In the genomic region with DNA sequence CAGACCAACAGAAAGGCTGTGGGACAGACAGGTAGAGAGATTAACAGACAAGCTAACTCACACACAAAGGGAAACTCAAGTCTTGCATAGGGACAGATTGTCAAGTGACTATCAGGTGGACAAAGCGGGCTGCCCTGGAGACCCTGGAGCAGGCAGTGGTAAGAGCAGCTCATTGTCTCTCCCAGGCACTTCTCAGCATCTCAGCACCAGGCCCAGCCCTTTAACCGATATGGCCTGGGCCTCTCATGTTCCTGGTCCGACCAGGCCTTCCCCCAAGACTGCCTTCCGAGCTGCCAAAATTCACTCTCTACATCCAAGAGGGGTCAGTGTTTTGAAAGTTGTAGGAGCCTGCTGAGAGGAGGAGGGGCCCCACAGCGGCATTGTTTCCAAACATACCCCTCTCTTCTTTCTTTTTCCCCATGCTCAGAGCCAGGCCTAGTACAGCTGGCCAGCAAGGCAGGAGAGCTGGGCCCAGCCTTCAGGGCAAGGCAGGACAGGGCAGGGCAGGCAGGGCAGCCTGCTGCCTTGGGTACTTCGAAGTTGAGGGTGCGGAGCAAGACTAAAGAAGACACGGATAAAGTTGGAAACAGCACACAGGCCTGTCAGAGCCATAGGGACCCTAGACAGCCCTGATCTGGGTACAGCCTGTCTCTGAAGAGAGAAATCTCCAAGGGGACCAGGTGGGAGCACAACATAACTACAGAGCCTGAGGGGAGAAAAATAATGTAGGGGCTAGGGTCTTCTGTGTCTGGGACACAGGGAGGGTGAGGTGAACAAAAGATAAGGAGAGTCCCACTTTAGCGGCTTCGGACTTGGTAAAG, we compare ENCODE assay signal across 7 mouse cellular contexts. TPM values are rescaled to one million over a fixed set of nuclear protein-coding genes. Genes with fewer than 3 reads are reported as not detected.
DNase-seq lines count a peak whose midpoint lies in the region; ATAC-seq and TF ChIP-seq lines count a peak whose summit lies in the region.

No protein-coding gene starts in this region.

- H3K27me3 ChIP-seq in embryonic facial prominence, embryonic 14.5 days (replicated peaks; ENCODE audit: control insufficient read depth, insufficient read depth, low read length), result peaks cover 53% of the 10 kb centered on the region
- peaks cover 53% of the 10 kb centered on the region for H3K27me3 ChIP-seq in hindbrain, embryonic 14.5 days (ENCODE audit: control insufficient read depth, insufficient read depth, low read length)
- H3K27me3 ChIP-seq in midbrain, postnatal 0 days (ENCODE audit: insufficient read depth, low read length), result peaks cover 26% of the 10 kb centered on the region

- no peaks in the 10 kb centered on the region for H3K36me3 ChIP-seq in embryonic facial prominence, embryonic 14.5 days (ENCODE audit: control insufficient read depth, insufficient read depth, low read length)
- no peaks in the 10 kb centered on the region for H3K36me3 ChIP-seq in hindbrain, embryonic 14.5 days (replicated peaks; ENCODE audit: control insufficient read depth, insufficient read depth)
- no peaks in the 10 kb centered on the region for H3K36me3 ChIP-seq in midbrain, postnatal 0 days (ENCODE audit: insufficient read depth, low read length)

- H3K4me3 ChIP-seq in cortical plate, adult 2 months (ENCODE audit: insufficient read depth, low read length), result peak overlapping the region; percentile 30
- H3K4me3 ChIP-seq in embryonic facial prominence, embryonic 14.5 days (ENCODE audit: low read depth, low read length), result peak overlapping the region; percentile 73
- peak overlapping the region; percentile 70; the same call in 1 of the 2 replicates for H3K4me3 ChIP-seq in hindbrain, embryonic 14.5 days (replicated peaks; ENCODE audit: low read length)
- H3K4me3 ChIP-seq in midbrain, postnatal 0 days (ENCODE audit: low read depth, low read length), result peak overlapping the region; percentile 66; the same call in 1 of the 2 replicates

- H3K9me3 ChIP-seq in embryonic facial prominence, embryonic 14.5 days (ENCODE audit: control insufficient read depth, low read length), result no peaks in the 10 kb centered on the region
- no peaks in the 10 kb centered on the region for H3K9me3 ChIP-seq in hindbrain, embryonic 14.5 days (ENCODE audit: control insufficient read depth, low read length)
- no peaks in the 10 kb centered on the region for H3K9me3 ChIP-seq in midbrain, postnatal 0 days (ENCODE audit: low read length)

- TF ChIP-seq POLR2A in cortical plate, adult 2 months (IDR thresholded peaks at IDR 0.05; ENCODE audit: extremely low read depth, insufficient read depth, low read length), result no peak

- intact Hi-C loops in left cerebral cortex, postnatal 4 days (cut with DNase I), result no loop called here

- TF ChIP-seq CTCF in cortical plate, adult 2 months (IDR thresholded peaks at IDR 0.05; ENCODE audit: extremely low read depth, insufficient read depth, low read length), result no peak
- TF ChIP-seq CTCF in midbrain, postnatal 0 days (IDR thresholded peaks at IDR 0.05), result no peak

- WGBS in embryonic facial prominence, embryonic 14.5 days, result 33% methylated on average over 10 of the region's 10 CpGs
- WGBS in hindbrain, embryonic 14.5 days, result 13% methylated on average over 10 of the region's 10 CpGs
- 29% methylated on average over 10 of the region's 10 CpGs for WGBS in midbrain, postnatal 0 days

- no peak overlapping the region for H3K9ac ChIP-seq in embryonic facial prominence, embryonic 14.5 days (ENCODE audit: low read depth, low read length)
- 0 out of 2 replicates have a peak overlapping the region, but pooled peaks have one; percentile 66 for H3K9ac ChIP-seq in hindbrain, embryonic 14.5 days
- H3K9ac ChIP-seq in midbrain, postnatal 0 days (replicated peaks; ENCODE audit: low read length, poor library complexity, severe bottlenecking), result no peak overlapping the region; the same call in 1 of the 2 replicates

- no peak overlapping the region for H3K27ac ChIP-seq in cortical plate, adult 2 months (ENCODE audit: insufficient read depth, low read length)
- no peak overlapping the region for H3K27ac ChIP-seq in embryonic facial prominence, embryonic 14.5 days (replicated peaks; ENCODE audit: low read depth, low read length)
- H3K27ac ChIP-seq in hindbrain, embryonic 14.5 days, result no peak overlapping the region
- no peak overlapping the region for H3K27ac ChIP-seq in midbrain, postnatal 0 days (ENCODE audit: low read depth, low read length)

- ATAC-seq in embryonic facial prominence, embryonic 14.5 days (ENCODE audit: low read depth), result no peak
- no peak for ATAC-seq in hindbrain, embryonic 14.5 days (ENCODE audit: low FRiP score)
- no peak for ATAC-seq in midbrain, postnatal 0 days (ENCODE audit: low FRiP score)

- peak overlapping the region; percentile 100 for H3K4me2 ChIP-seq in embryonic facial prominence, embryonic 14.5 days (ENCODE audit: low read depth, low read length)
- H3K4me2 ChIP-seq in hindbrain, embryonic 14.5 days (replicated peaks), result peak overlapping the region; percentile 100
- H3K4me2 ChIP-seq in midbrain, postnatal 0 days (ENCODE audit: low read depth, low read length, poor library complexity, severe bottlenecking), result peak overlapping the region; percentile 21; the same call in 1 of the 2 replicates

- peak; percentile 13 for DNase-seq in embryonic facial prominence, embryonic 14.5 days (ENCODE audit: low spot score)
- no peak for DNase-seq in hindbrain, embryonic 14.5 days (ENCODE audit: low spot score)
- peak; percentile 12 for DNase-seq in midbrain, postnatal 0 days (ENCODE audit: low spot score)
- DNase-seq in left cerebral cortex, postnatal 4 days, result no peak
- DNase-seq in cerebellum, postnatal 36 days, result no peak
- DNase-seq in frontal cortex, postnatal 36 days (ENCODE audit: low spot score in 2 of 2), result no peak

- no peaks in the 10 kb centered on the region for H3K4me1 ChIP-seq in cortical plate, adult 2 months (ENCODE audit: control insufficient read depth, insufficient read depth, low read length)
- peaks cover 3% of the 10 kb centered on the region; the same call in 1 of the 2 replicates for H3K4me1 ChIP-seq in embryonic facial prominence, embryonic 14.5 days (ENCODE audit: control insufficient read depth, insufficient read depth, low read length)
- peaks cover 12% of the 10 kb centered on the region; the same call in 1 of the 2 replicates for H3K4me1 ChIP-seq in hindbrain, embryonic 14.5 days (replicated peaks; ENCODE audit: control insufficient read depth, insufficient read depth, low read length)
- no peaks in the 10 kb centered on the region for H3K4me1 ChIP-seq in midbrain, postnatal 0 days (ENCODE audit: insufficient read depth, low read length)

RNA-seq across cellular contexts. Expression of a gene that starts 2.5 kb away (rescaled TPM):
- polyA plus RNA-seq in cortical plate, adult 2 months (2012; rRNA removed), result 10.9 and 11.2 TPM in 2 replicates
- polyA plus RNA-seq in embryonic facial prominence, embryonic 14.5 days (2014; fragmentation: Nextera tagmentation; extraction: Ambion mirVana), result 3.2 and 3.9 TPM in 2 replicates
- 6.2 and 6.4 TPM in 2 replicates for polyA plus RNA-seq in hindbrain, embryonic 14.5 days (2014; fragmentation: Nextera tagmentation; extraction: Ambion mirVana)
- total RNA-seq in midbrain, postnatal 0 days (2014; rRNA removed), result 8.2 and 9.8 TPM in 2 replicates
- 4.2 and 4.6 TPM in 2 replicates for polyA plus RNA-seq in midbrain, postnatal 0 days (2015; fragmentation: Nextera tagmentation; extraction: Ambion mirVana)
- 10 to 100 TPM; 19.6 to 21.1 TPM for total RNA-seq in left cerebral cortex, postnatal 4 days (2021)

Comparison
In these comparisons a context has a peak if more than half of its experiments do, and no peak if none do; other contexts are left out.
1. DNase-seq: peak in embryonic facial prominence, embryonic 14.5 days (single experiment) and midbrain, postnatal 0 days (single experiment); none in hindbrain, embryonic 14.5 days (single experiment), left cerebral cortex, postnatal 4 days (single experiment), cerebellum, postnatal 36 days (0 of 2) and frontal cortex, postnatal 36 days (0 of 2).
2. H3K4me2 ChIP-seq: peak in every context shown above with its lines; median percentile 100 in embryonic facial prominence, embryonic 14.5 days; 100 in hindbrain, embryonic 14.5 days; 21 in midbrain, postnatal 0 days.
3. Peak in every context shown above with its lines, with median percentiles within 50 percentile points of each other: H3K4me3 ChIP-seq.